Mouse (Mus musculus) thymus, adult 2 months (tissue): ENCODE data around the gene Plod3.

Source experiments
- CTCF ChIP-seq: fragments of 200-500 bp; IDR thresholded peaks from 2 replicates; pipeline ENCODE4 v1.5.1; 2012; ENCODE audit warnings: mild to moderate bottlenecking, control low read depth, low read length, moderate library complexity, borderline replicate concordance; ENCODE audit not compliant: control insufficient read depth, poor library complexity, insufficient read depth; ENCODE audit errors: extremely low read depth
- POLR2A ChIP-seq: fragments of 200-500 bp; IDR thresholded peaks from 2 replicates; pipeline ENCODE4 v1.6.1; 2012; ENCODE audit warnings: mild to moderate bottlenecking, low read length, control low read depth, moderate library complexity; ENCODE audit not compliant: control insufficient read depth, poor library complexity, insufficient read depth; ENCODE audit errors: extremely low read depth

GRCm38 (mm10) chr5:136953440-136953951 lies 33.3 kb upstream of the Plod3 start:
- TF ChIP-seq CTCF (no peak), POLR2A (no peak)
